Mouse (Mus musculus) splenic B cell, adult 2 months (primary cell): ENCODE data around the gene Dnajb4.

Source experiments
- DNase-seq: peaks from one replicate; pipeline ENCODE4 v3.0.0-alpha.2; 2011; ENCODE audit warnings: low read depth, low spot score
- H3K27me3 ChIP-seq: 2 replicates; pipeline ENCODE4 v1.6.1; 2012; ENCODE audit warnings: mild to moderate bottlenecking, low read length, moderate library complexity, mixed read lengths; ENCODE audit not compliant: control insufficient read depth, poor library complexity, insufficient read depth, severe bottlenecking
- H3K36me3 ChIP-seq: 2 replicates; pipeline ENCODE4 v1.6.1; 2012; ENCODE audit warnings: mild to moderate bottlenecking, low read length, moderate library complexity, mixed read lengths; ENCODE audit not compliant: control insufficient read depth, poor library complexity, insufficient read depth, severe bottlenecking

The Dnajb4 gene

GRCm38 (mm10) chr3:152171862-152172261, 38.2 kb downstream of the Dnajb4 start:
- Histone ChIP-seq H3K36me3 (no peaks in the 10 kb centered on the region), H3K27me3 (no peaks in the 10 kb centered on the region)
- no peak for DNase-seq

GRCm38 (mm10) chr3:152171236-152171635, 38.9 kb downstream of the Dnajb4 start:
- Histone ChIP-seq H3K36me3 (no peaks in the 10 kb centered on the region), H3K27me3 (no peaks in the 10 kb centered on the region; the same call in 1 of the 2 replicates)
- no peak for DNase-seq

DNA sequence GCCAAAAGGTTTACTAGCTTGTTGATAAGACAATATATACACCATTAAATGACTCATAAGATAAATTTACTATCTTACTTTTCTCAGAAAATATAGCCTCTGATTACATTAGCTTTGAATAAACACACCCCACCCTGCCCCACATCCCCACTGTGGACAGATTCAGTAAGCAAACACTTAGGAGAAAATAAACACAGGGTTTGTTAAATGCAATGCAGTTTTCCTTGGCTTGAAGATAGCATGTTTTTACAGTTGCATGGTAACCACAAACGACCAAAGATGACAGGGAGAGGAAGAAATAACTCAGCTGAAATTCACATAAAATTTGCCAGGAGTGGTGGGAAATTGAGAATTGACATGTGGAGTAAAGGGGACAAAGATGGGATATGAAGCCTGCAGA, 39.7 kb downstream of the Dnajb4 start:
- Histone ChIP-seq H3K36me3 (no peaks in the 10 kb centered on the region), H3K27me3 (no peaks in the 10 kb centered on the region; the same call in 1 of the 2 replicates)
- no peak for DNase-seq

DNA sequence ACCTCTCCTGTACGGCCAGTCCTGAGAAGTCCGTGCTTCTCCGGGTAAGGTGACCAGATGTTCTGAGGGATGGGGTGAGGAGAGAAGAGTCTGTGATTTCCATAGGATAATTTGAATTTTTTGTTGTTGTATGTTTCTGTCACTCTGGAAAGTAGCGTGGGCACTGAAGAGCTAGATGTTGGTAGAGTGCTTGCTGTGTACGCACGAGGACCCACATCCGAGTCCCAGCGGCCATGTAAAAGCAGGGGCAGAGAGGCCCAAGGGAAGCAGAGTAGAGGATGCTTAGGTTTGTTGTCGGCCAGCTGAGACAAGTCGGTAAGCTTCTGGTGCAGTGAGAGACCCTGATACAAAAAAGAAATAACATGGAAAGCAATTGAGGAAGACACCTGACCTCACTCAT, 42.1 kb downstream of the Dnajb4 start:
- no peak for DNase-seq
- Histone ChIP-seq H3K36me3 (no peaks in the 10 kb centered on the region), H3K27me3 (peaks cover 2% of the 10 kb centered on the region; the same call in 1 of the 2 replicates)

GRCm38 (mm10) chr3:152166699-152167451, 43.2 kb downstream of the Dnajb4 start:
- DNase-seq = no peak
- no peaks in the 10 kb centered on the region for H3K36me3 ChIP-seq
- H3K27me3 ChIP-seq = peaks cover 2% of the 10 kb centered on the region; the same call in 1 of the 2 replicates

GRCm38 (mm10) chr3:152166099-152166423, 44.0 kb downstream of the Dnajb4 start, which contains the start of gene Gipc2:
Gene Gipc2 (minus strand): TSS chr3:152166230.
- no peak for DNase-seq
- H3K27me3 ChIP-seq = peaks cover 2% of the 10 kb centered on the region; the same call in 1 of the 2 replicates
- no peaks in the 10 kb centered on the region for H3K36me3 ChIP-seq

DNA sequence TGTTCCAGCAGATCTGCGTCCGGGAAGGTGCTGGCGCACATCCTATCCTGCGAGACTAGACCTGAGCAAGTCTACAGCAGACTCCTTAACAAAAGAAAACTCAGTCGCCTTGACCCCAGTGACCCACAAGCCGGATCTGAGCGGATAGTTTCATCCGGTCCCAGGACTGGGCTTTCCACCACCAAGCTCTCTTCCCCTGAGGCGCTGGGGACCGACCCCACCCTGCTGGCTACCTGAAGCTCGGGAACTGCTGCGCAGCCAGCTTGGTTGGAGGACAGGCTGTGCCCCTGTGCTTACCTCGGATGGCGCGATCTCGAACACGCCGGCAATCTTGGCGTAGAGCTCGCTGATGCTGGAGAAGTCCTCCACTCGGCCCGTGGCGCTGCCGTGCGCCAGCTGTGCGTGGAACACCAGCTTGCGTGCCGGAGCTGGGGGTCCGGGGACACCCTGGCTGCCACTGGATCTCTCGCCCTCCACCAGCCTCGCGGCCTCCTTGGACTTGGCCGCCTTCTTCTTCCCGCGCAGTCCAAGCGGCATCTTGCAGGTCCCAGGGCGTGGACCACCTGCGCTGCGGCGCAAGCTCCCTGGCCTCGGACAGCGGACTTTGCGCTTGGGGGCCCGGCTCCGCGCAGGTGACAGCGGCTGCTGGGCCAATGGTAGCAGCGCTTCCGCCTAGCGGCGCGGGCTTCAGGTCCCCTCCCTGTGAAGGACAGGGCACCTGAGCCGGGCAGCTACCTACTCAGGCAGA, 44.6 kb downstream of the Dnajb4 start:
- DNase-seq = no peak
- peaks cover 2% of the 10 kb centered on the region; the same call in 1 of the 2 replicates for H3K27me3 ChIP-seq
- no peaks in the 10 kb centered on the region for H3K36me3 ChIP-seq

DNA sequence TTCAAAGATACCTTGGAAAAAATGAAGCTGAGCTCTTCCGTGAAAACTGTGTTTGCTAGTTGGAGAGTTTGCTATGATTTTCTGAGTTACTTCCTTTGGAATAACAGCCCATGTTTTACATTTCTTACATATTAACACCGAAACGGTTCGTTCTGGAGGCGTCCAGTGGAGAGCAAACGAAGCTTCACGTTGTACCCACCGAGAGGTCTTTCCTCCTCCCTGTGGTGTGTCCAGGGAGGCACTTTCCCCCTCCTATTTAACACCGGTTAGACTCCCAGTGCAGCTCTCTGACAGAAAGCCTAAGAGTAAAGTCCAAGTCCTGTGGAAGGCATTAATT, 45.1 kb downstream of the Dnajb4 start:
- Histone ChIP-seq H3K27me3 (peaks cover 2% of the 10 kb centered on the region; the same call in 1 of the 2 replicates), H3K36me3 (no peaks in the 10 kb centered on the region)
- no peak for DNase-seq

DNA sequence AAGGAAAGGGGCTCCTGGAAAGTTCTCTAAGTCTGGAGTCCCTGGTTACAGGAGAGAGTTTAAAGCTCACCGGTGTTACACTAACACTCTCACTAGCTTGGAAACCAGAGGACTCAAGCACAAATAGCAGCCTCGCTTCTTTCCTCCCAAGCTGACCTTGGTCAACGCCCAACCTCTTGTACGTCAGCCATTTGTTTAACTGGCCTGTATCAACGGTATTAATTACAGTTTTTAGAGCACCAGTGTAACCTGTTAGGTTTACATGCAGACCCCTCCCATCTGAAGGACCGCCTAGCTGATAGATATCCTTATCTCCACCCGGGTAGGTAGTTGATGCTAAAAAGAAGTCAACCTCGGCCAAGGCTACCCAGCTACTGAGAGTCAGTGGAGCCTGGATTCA, 46.8 kb downstream of the Dnajb4 start:
- H3K27me3 ChIP-seq = peaks cover 2% of the 10 kb centered on the region; the same call in 1 of the 2 replicates

DNA sequence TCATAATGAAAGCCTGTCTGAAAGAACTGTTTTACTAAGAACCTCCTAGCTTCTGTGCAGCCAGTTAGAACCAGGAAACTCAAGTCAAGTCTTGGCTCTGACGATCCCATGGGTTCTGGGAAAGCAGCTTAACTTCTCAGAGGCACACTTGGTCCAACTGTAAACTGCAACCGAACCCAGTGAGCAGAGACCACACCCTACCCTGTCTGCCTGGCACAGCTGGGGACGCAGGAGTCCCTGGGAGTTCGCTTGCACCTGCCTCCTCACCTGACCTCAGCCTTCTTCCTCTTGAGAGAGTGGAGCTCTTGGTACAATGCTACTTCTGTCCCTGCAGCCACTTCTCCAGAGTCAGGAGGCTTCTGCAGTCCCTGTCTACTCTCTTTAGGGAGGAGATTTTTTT, 49.5 kb downstream of the Dnajb4 start:
- no peaks in the 10 kb centered on the region for H3K36me3 ChIP-seq
- peaks cover 2% of the 10 kb centered on the region; the same call in 1 of the 2 replicates for H3K27me3 ChIP-seq
- DNase-seq = no peak

More for the DNA sequence above, 46.8 kb downstream of the Dnajb4 start:
- no peaks in the 10 kb centered on the region for H3K36me3 ChIP-seq
- no peak for DNase-seq

DNA sequence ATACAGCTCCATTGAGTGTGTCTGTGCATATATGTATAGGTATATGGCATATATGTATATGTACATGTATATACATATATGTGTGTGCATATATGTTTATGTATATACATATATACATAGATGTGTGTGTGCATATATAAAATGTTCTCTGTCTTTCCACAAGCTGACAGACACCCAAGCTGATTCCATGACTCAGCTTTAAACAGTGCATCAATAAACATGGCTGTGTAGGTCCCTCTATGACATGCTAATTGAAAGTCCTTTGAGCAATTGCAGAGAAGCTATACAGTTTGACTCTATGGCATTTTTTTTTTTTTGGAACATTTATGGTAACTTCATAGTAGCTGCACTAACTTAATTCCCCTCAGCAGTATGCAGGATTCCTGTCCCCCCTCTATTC, 50.8 kb downstream of the Dnajb4 start:
- Histone ChIP-seq H3K27me3 (peaks cover under 1% of the 10 kb centered on the region; the same call in 1 of the 2 replicates), H3K36me3 (no peaks in the 10 kb centered on the region)
- no peak for DNase-seq

DNA sequence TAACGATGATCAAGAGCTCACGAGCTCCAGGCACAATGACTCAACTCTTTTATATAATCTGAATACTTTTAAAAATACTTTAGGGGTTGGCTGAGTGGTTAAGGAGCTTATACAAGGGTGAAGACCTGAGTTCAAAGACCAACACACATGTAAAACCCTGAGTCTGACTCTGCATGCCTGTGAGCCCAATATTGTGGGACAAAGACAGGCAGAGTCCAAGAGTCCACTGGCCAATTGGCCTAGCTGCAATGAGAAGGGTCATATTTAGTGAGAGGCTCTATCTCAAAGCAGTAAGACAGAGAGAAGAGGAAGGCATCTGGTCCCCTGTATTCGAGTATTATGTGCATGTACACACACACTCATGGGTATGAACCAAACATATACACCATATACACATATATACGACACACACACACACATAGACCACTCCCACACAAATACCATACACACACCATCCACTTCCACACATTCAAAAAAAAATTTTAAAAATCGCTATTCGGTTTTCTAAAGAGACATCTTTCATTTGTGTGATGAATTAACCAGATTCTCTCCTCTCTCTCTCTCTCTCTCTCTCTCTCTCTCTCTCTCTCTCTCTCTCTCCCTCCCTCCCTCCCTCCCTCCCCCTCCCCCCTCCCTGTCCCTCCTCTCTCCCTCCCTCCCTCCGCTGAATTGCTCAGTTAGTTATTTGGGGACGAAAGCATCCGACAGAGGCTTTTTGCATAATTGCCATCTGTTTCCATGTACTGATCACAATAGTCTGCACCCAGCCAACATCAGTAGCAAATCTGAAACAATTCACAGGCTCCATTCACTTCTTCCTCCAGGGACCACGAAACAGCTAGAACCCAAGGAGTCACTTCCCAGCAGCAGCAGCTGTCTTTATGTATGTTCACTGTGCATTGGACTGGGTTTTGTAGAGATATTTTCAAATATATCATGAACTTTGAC, 51.5 kb downstream of the Dnajb4 start:
- H3K36me3 ChIP-seq = no peaks in the 10 kb centered on the region
- H3K27me3 ChIP-seq = no peaks in the 10 kb centered on the region
- no peak for DNase-seq

- DNase-seq = no peak
- H3K36me3 ChIP-seq = no peaks in the 10 kb centered on the region
- no peaks in the 10 kb centered on the region for H3K27me3 ChIP-seq
Observed at GRCm38 (mm10) chr3:152156816-152157496, 53.1 kb downstream of the Dnajb4 start.

DNA sequence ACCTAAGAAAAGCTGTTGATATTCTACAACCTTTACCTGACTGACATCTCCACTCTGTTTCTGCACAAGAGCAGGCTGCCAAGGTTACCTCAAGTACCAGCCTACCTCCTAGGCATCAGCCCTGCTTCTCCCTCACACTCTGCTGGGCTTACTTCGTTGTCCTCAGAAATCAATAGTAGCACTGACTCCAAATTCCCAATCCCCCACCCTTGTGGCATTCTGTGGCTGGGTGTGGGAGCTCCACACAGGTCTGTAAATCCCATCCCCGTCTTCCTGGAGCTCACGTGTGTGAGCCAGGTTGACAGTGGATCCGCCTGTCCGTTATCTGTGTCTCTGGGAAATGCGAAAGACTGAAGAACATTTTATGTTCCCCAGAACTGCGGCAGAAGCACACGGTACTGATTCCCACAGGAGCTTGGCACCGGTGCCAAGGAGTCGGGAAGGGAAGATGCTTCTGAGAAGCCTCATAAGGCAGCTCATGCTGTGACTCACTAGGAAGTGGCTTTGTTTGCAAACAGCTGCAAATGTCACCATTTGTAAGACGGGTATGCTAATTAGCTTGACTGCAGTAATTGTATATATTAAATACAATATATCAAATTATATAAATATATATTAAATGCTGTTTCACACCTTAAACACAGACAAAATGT, 54.7 kb downstream of the Dnajb4 start:
- no peak for DNase-seq
- no peaks in the 10 kb centered on the region for H3K36me3 ChIP-seq
- no peaks in the 10 kb centered on the region for H3K27me3 ChIP-seq
